Mouse (Mus musculus): ENCODE data around the gene Mllt6. TPM values are rescaled to one million over a fixed set of nuclear protein-coding genes. Genes with fewer than 3 reads are reported as not detected.

Gene Mllt6
- polyA plus RNA-seq, 1 experiment, result 68.4 TPM

DNA sequence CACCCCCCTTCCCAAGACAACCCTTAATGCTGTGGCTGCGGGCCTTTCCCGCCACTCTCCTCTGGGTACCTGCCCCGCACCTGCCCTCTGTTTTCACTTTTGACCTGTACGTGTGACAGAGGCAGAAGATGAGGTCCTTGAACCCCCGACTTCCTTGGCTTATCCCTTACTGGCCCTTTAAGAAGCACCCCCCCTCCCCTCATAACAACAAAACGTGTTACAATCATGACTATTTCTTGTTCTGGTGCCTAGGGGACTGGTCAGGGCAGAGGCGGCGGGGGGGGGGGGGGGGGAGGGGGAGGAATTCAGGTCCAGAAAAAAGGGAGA lies 1.1 kb downstream of the Mllt6 start:
- TF ChIP-seq POLR2A (IDR thresholded peaks at IDR 0.05; ENCODE audit: borderline replicate concordance, insufficient read depth, low read length) (no peak), CTCF (IDR thresholded peaks at IDR 0.05; ENCODE audit: borderline replicate concordance, insufficient read depth, low read depth, low read length) (no peak)
- WGBS, result 0% methylated on average over 8 of the region's 8 CpGs
- H3K4me1 ChIP-seq (ENCODE audit: control insufficient read depth, insufficient read depth, low read length), result peaks cover 22% of the 10 kb centered on the region
- H3K27ac ChIP-seq (ENCODE audit: insufficient read depth, low read length), result peak overlapping the region; percentile 29
- H3K27me3 ChIP-seq (ENCODE audit: control insufficient read depth, insufficient read depth, low read length), result no peaks in the 10 kb centered on the region
- DNase-seq, result peak in 1 of 2 experiments; percentile 63
- H3K4me3 ChIP-seq (replicated peaks; ENCODE audit: insufficient read depth, low read depth, low read length), result peak overlapping the region; percentile 91

DNA sequence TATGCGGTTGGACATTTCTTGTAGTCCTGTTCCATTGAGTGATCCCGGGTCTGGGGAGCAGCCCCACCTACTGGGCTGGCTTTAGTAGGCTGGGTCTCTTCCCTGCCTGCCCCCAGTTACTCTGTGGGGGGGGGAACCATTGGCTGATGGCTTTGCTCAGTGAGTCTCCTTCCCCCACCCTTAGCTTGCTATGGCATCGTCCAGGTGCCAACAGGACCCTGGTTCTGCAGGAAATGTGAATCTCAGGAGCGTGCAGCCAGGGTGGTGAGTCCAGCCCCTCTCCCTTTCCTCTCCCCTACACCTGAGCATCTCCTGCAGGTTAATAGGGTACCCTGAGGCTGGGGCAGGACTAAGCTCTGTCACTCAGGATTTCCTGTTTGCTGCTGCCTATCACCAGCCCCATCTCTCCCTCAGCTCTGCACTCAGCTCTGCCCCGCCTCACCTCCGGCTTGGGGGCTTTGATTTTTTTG lies 1.6 kb downstream of the Mllt6 start:
- 25% methylated on average over 6 of the region's 6 CpGs for WGBS
- H3K4me3 ChIP-seq (replicated peaks; ENCODE audit: insufficient read depth, low read depth, low read length), result peak overlapping the region; percentile 50
- TF ChIP-seq CTCF (IDR thresholded peaks at IDR 0.05; ENCODE audit: borderline replicate concordance, insufficient read depth, low read depth, low read length) (no peak; the same call in 1 of the 2 replicates), POLR2A (IDR thresholded peaks at IDR 0.05; ENCODE audit: borderline replicate concordance, insufficient read depth, low read length) (no peak)
- no peak overlapping the region for H3K27ac ChIP-seq (ENCODE audit: insufficient read depth, low read length)
- H3K27me3 ChIP-seq (ENCODE audit: control insufficient read depth, insufficient read depth, low read length), result no peaks in the 10 kb centered on the region
- DNase-seq, result peak in 1 of 2 experiments; percentile 36
- peaks cover 26% of the 10 kb centered on the region for H3K4me1 ChIP-seq (ENCODE audit: control insufficient read depth, insufficient read depth, low read length)

DNA sequence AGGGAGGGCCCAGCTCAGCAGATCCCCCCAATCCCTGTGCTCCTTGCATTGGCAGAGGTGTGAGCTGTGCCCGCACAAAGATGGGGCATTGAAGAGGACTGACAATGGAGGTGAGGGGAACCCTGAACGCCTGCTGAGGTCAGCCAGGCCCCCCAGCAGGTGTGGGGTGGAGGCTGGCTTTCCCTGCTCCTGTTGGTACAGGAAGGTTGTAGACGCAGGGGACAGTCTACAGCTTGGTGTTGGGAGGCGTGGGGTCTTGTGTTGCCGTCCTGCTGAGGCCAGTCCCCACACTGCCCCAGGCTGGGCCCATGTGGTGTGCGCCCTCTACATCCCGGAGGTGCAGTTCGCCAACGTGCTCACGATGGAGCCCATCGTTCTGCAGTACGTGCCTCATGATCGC lies 2.2 kb downstream of the Mllt6 start:
- Histone ChIP-seq H3K27me3 (ENCODE audit: control insufficient read depth, insufficient read depth, low read length) (no peaks in the 10 kb centered on the region), H3K4me3 (replicated peaks; ENCODE audit: insufficient read depth, low read depth, low read length) (no peak overlapping the region), H3K4me1 (ENCODE audit: control insufficient read depth, insufficient read depth, low read length) (peaks cover 32% of the 10 kb centered on the region), H3K27ac (ENCODE audit: insufficient read depth, low read length) (no peak overlapping the region)
- TF ChIP-seq POLR2A (IDR thresholded peaks at IDR 0.05; ENCODE audit: borderline replicate concordance, insufficient read depth, low read length), result no peak
- no peak for TF ChIP-seq CTCF (IDR thresholded peaks at IDR 0.05; ENCODE audit: borderline replicate concordance, insufficient read depth, low read depth, low read length)
- 85% methylated on average over 13 of the region's 13 CpGs for WGBS
- DNase-seq, result no peak

DNA sequence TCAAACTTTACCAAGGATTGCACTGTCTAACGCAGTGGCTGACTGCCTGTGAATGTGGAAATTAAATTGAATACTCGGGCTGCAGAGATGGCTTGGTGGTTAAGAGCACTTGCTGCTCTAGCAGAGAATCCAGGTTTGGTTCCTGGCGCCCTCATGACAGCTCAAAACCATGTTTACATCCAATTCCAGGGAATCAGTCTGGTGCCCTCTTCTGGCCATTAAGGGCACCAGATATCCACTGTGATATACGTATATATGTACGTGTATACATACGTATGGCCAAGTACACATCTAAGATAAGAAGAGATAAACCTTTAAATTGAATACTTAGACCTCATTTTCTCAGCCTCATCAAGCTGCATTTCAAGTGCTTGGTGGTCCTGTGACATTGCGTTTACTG lies 3.0 kb downstream of the Mllt6 start:
- H3K27me3 ChIP-seq (ENCODE audit: control insufficient read depth, insufficient read depth, low read length), result no peaks in the 10 kb centered on the region
- TF ChIP-seq CTCF (IDR thresholded peaks at IDR 0.05; ENCODE audit: borderline replicate concordance, insufficient read depth, low read depth, low read length) (no peak), POLR2A (IDR thresholded peaks at IDR 0.05; ENCODE audit: borderline replicate concordance, insufficient read depth, low read length) (no peak)
- 82% methylated on average over 7 of the region's 7 CpGs for WGBS

DNA sequence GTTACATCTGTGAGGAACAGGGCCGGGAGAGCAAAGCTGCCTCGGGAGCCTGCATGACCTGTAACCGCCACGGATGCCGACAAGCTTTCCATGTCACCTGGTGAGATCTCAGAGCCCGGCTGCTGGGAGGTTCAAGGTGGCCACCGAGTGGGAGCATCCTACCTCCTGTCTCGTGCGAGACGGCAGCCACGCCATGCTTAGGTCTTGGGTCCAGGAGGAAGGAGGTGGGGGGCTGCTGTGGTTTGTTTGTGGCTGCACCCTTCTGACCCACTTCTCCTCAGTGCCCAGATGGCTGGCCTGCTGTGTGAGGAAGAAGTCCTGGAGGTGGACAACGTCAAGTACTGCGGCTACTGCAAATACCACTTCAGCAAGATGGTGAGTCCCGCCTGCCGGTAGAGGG lies 3.6 kb downstream of the Mllt6 start:
- Histone ChIP-seq H3K4me1 (ENCODE audit: control insufficient read depth, insufficient read depth, low read length) (peaks cover 29% of the 10 kb centered on the region), H3K27ac (ENCODE audit: insufficient read depth, low read length) (no peak overlapping the region; the same call in 1 of the 2 replicates), H3K4me3 (replicated peaks; ENCODE audit: insufficient read depth, low read depth, low read length) (no peak overlapping the region), H3K27me3 (ENCODE audit: control insufficient read depth, insufficient read depth, low read length) (no peaks in the 10 kb centered on the region)
- WGBS, result 32% methylated on average over 15 of the region's 15 CpGs
- DNase-seq, result peak in 1 of 2 experiments; percentile 41
- TF ChIP-seq POLR2A (IDR thresholded peaks at IDR 0.05; ENCODE audit: borderline replicate concordance, insufficient read depth, low read length) (no peak), CTCF (IDR thresholded peaks at IDR 0.05; ENCODE audit: borderline replicate concordance, insufficient read depth, low read depth, low read length) (no peak)

More for the DNA sequence above, 3.0 kb downstream of the Mllt6 start:
- DNase-seq, result no peak
- H3K27ac ChIP-seq (ENCODE audit: insufficient read depth, low read length), result no peak overlapping the region
- H3K4me1 ChIP-seq (ENCODE audit: control insufficient read depth, insufficient read depth, low read length), result peaks cover 32% of the 10 kb centered on the region
- H3K4me3 ChIP-seq (replicated peaks; ENCODE audit: insufficient read depth, low read depth, low read length), result no peak overlapping the region

DNA sequence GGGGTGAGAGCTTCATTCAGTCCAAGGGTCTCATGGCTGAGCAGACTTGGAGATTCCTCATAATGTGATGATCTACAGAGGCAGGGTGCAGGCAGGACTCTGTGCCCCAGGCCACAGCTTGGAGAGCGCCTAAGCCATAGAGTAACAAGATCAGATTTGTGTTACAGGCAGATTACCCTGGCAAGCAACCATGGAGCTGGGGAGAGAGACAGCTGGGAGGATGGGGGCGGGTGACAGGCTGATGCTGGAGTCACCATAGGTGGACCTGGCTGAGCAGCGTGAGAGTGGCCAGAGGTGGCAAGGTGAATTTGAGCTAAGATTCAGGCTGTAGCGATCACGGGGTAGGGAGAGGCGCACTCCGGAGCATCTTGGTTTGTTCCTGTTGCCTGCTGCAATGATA lies 4.9 kb downstream of the Mllt6 start:
- TF ChIP-seq CTCF (IDR thresholded peaks at IDR 0.05; ENCODE audit: borderline replicate concordance, insufficient read depth, low read depth, low read length), result no peak
- TF ChIP-seq POLR2A (IDR thresholded peaks at IDR 0.05; ENCODE audit: borderline replicate concordance, insufficient read depth, low read length), result no peak
- 63% methylated on average over 7 of the region's 7 CpGs for WGBS
- DNase-seq, result no peak

DNA sequence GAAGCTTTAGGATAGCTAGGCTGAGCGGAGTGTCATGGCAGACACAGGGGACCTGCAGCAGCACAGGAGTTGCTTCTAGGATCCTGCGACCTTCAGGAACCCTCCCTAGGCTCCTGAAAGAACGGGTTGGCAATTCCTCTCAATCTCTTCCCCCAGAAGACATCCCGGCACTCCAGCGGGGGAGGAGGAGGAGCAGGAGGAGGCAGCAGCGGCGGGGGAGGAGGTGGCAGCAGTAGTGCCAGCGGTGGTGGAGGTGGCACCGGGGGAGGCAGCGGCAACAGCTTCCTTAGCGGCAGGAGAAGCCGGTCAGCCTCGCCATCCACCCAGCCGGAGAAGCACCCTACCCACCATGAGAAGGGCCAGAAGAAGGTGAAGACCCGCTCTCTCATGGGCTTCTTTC lies 6.1 kb downstream of the Mllt6 start:
- DNase-seq, result no peak

More for the DNA sequence above, 4.9 kb downstream of the Mllt6 start:
- H3K27ac ChIP-seq (ENCODE audit: insufficient read depth, low read length), result no peak overlapping the region
- H3K27me3 ChIP-seq (ENCODE audit: control insufficient read depth, insufficient read depth, low read length), result no peaks in the 10 kb centered on the region
- H3K4me3 ChIP-seq (replicated peaks; ENCODE audit: insufficient read depth, low read depth, low read length), result no peak overlapping the region
- peaks cover 29% of the 10 kb centered on the region for H3K4me1 ChIP-seq (ENCODE audit: control insufficient read depth, insufficient read depth, low read length)

DNA sequence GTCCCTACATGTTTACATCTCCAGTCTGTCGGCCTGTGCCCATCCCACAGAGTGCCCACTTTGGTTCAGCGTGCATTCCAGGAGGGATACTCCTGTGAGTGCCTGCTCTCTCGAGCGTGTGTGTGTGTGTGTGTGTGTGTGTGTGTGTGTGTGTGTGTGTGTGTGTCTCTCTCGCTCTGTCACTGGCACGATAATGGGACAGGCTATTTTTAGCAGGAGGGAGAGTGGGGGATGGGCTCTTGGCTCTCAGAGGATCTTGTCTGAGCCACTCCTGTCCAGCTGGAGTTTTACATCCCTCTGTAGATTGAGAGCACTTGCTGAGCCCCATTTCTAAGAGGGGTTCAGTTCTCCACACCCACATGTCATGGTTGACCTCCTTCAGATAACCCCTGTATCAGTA lies 6.6 kb downstream of the Mllt6 start:
- peak; percentile 52 to 62 for DNase-seq
- WGBS, result 4% methylated on average over 6 of the region's 6 CpGs
- Histone ChIP-seq H3K27me3 (ENCODE audit: control insufficient read depth, insufficient read depth, low read length) (no peaks in the 10 kb centered on the region), H3K4me3 (replicated peaks; ENCODE audit: insufficient read depth, low read depth, low read length) (peak overlapping the region; percentile 3), H3K4me1 (ENCODE audit: control insufficient read depth, insufficient read depth, low read length) (peaks cover 29% of the 10 kb centered on the region), H3K27ac (ENCODE audit: insufficient read depth, low read length) (0 out of 2 replicates have a peak overlapping the region, but pooled peaks have one; percentile 4)
- no peak for TF ChIP-seq POLR2A (IDR thresholded peaks at IDR 0.05; ENCODE audit: borderline replicate concordance, insufficient read depth, low read length)
- no peak for TF ChIP-seq CTCF (IDR thresholded peaks at IDR 0.05; ENCODE audit: borderline replicate concordance, insufficient read depth, low read depth, low read length)

More for the DNA sequence above, 6.1 kb downstream of the Mllt6 start:
- no peak overlapping the region for H3K4me3 ChIP-seq (replicated peaks; ENCODE audit: insufficient read depth, low read depth, low read length)
- 25% methylated on average over 15 of the region's 15 CpGs for WGBS
- no peaks in the 10 kb centered on the region for H3K27me3 ChIP-seq (ENCODE audit: control insufficient read depth, insufficient read depth, low read length)
- TF ChIP-seq POLR2A (IDR thresholded peaks at IDR 0.05; ENCODE audit: borderline replicate concordance, insufficient read depth, low read length) (no peak), CTCF (IDR thresholded peaks at IDR 0.05; ENCODE audit: borderline replicate concordance, insufficient read depth, low read depth, low read length) (no peak)
- H3K4me1 ChIP-seq (ENCODE audit: control insufficient read depth, insufficient read depth, low read length), result peaks cover 29% of the 10 kb centered on the region
- H3K27ac ChIP-seq (ENCODE audit: insufficient read depth, low read length), result peak overlapping the region; percentile 4; the same call in 1 of the 2 replicates

Measured in cerebellum, adult 2 months (tissue).